Mouse (Mus musculus) layer of hippocampus, adult 9-11 months (tissue): ENCODE data around the gene St8sia1.
A peak's percentile ranks its signal among the peaks of the same experiment; 100 is the strongest.

Source experiments
- DNase-seq: peaks from one replicate; pipeline ENCODE4 v3.0.0; 2022

Gene St8sia1

GRCm38 (mm10) chr6:142895371-142895770 lies 68.9 kb downstream of the St8sia1 start:
- no peak for DNase-seq

DNA sequence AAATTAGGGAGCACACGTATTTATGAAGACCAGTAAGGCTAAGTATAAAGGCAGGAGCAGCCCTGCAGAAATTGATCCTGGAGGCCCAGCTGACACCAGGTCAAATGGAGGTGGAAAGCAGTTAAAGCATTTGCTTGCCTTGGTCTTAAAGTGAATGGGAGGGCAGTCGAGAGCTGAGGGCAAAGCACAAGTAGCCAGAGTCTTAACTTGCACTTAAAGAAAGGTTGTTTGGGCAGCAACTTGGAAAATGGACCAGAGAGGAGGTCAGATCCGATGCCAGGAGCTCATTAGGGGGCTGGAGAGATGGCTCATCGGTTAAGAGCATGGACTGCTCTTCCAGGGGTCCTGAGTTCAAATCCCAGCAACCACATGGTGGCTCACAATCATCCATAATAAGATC lies 70.5 kb downstream of the St8sia1 start:
- no peak for DNase-seq

DNA sequence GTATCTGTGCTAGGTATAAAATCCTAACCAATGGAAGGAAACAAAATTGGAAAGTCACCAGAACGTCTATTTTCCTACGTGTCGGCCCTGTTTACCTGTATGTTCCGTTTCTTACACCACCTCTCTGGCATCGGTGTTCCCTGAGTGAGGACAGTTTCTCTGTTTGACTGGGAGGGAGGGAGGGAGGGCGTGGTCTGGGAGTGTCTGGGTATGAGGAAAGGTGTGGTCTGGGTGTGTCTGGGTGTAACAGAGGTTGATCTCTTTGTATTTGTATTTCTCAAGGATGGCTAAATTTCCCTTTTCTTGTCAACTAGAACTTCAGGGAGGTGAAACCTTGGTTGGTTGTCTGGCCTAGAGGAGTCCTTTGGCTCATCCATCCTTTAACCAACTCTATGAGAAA lies 73.9 kb downstream of the St8sia1 start:
- DNase-seq: no peak

DNA sequence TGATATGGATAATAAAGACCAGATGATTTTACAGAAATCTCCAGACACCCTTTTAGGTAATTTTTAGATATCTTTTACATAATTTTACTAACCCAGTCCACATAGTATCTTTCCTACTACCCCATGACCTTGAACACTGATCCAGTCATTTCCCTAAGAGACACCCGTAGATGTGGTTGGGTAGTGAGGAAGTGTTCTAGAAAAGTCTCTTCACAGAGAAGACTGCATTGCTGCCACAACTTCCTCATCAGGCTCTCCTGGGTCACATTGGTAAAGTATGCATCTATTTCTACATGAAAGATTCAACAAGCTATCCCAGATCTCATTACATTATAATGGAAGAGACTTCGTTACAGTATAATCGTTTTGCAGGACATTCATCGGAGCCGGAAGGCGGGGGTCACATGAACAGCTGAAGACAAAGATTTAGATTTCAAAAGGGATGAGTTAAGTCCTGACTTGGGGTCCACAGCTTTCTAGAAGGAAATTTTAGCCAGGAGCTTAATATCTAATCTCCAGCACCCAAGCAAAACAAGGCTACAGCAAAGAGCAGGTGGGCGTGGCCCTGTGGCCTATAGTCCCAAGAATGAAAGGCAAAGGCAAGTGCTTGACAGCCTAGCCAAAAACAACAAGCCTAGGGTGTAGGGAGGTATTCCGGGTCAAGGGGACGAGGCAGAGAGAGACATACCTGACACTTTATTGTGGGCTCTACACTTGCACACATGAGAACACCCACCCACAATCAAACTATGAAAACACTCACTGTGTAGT lies 75.1 kb downstream of the St8sia1 start:
- DNase-seq: no peak

- no peak for DNase-seq
Measured at GRCm38 (mm10) chr6:142888346-142888745, 75.9 kb downstream of the St8sia1 start.

DNA sequence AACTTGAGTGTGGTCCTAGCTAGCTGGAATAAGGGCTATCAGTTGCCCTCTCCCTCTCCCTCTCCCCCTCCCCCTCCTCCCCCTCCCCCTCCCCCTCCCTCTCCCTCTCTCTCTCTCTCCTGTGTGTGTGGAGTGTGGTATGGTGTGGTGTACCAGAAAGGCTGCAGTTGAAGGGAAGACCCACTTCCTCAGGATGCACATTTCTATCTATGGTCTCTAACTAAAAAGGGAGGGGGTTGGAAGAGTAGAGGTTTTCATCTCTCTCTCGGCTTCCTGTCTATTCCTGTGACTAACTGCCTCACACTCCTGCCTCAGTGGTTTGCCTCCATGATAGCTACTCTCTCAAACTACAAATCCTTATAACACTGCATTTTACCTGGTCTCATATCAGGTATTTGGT lies 76.9 kb downstream of the St8sia1 start:
- no peak for DNase-seq

GRCm38 (mm10) chr6:142885364-142886154 lies 78.7 kb downstream of the St8sia1 start:
- no peak for DNase-seq

DNA sequence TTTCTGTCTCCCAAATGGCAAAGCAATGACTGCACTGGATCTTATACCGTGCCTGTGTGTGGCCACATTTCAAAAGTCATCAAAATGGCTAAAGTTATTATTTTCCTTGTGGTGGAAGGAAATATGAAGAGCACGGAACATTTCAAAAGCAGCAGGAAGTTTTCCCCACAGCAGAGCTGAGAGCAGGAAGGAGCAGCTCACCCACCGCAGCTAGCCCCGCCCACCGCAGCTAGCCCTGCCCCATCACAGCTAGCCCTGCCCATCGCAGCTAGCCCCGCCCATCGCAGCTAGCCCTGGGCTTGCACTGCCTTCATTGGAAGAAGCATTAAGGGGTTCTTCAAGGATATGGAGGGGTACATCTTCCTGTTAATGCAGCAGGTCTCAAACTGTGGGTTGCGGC lies 80.1 kb downstream of the St8sia1 start:
- no peak for DNase-seq

DNA sequence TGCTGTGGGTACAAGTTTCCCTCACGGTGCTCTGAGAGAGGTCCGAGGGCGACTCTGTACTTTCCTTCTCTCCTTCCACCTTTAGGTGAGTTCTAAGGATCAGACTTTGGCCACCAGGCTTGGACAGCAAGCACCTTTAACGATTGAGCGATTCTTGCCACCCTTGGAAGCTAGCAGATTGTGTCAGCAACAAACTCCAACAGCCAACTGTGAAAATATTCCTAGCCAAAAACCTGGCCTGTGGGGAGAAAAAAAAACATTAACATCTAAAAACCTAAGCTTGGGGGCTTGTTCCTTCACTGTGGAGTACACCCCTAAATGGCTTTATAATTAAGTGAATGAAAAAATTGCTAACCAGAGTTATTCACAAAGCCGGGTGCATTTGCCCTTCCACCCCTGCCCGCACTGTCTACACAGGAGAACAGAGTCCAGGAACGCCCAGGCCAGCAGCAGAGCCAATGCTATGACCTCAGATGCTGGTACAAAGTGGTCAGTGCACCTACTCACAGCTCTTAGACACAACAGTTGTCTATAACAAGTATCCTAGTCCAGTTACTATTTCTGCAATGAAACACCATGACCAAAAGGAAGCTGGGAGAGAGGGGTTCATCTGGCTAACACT lies 83.3 kb downstream of the St8sia1 start:
- no peak for DNase-seq

- no peak for DNase-seq
Measured at GRCm38 (mm10) chr6:142878744-142879701, 85.2 kb downstream of the St8sia1 start.

GRCm38 (mm10) chr6:142877221-142877620 lies 87.0 kb downstream of the St8sia1 start:
- no peak for DNase-seq

DNA sequence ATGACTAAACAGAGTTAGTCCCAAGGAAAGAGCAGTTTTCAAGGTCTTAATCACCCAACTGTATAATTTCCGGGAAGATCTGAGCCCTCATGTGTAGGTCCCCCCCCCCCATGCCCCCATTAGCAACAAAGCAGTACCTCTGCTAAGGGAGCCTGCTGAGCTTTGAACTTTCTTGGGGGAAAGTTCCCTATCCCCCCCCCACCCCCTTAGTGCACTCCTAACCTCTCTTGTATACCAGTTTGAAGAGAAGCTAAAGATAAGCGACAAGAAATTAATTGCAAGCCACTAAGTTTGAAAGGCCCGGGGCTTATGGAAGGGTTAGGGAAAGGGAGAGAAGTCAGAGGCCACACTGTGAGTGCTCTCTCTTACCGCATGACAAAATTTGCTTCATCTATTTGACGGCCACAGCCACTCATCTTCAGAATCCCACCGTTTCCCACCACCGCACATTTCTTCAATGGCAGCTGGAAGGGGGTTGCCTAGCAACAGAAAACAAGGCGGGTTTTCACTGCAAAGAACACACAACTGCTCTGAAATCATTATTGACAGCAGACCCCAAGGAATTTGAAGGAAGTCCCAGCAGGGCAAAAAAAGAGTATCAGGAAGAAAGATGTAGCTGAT lies 87.9 kb downstream of the St8sia1 start:
- DNase-seq: no peak

DNA sequence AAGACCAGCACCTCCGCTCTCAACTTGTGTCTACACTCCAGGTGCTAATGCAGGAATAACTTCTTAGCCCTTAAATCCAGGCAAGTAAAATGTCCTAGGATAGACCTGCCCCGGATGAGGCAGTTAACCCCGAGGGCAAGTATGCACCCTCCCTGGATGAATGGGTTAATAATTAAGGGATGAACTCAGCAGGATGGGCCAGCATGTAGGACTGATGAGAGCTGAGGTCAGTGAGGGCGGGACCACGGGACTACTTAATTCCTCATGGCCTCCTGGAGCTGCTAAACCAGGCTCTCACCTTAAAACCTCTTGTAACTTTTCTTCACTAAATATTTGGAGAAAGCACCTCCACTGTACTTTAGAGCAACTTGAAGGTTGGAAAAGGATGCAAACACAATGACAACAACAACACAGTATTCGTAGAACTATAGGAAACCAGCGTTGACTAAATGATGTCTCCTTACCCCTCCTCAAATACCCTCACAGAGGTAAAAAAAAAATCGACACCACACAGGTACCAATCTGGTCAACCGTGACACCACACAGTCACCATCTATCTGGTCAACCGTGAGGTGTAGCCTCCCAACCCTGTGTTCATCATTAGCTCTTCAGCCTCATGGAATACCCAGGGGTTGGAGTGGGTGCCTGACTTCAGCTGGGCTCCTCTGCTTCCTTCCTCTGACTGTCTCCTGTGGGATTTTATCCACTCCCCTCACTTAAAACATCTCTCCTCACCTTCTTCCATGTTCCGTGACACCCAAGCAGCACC lies 90.3 kb downstream of the St8sia1 start:
- DNase-seq: no peak

GRCm38 (mm10) chr6:142869715-142870422 lies 94.4 kb downstream of the St8sia1 start:
- DNase-seq: no peak

GRCm38 (mm10) chr6:142867471-142868055 lies 96.7 kb downstream of the St8sia1 start:
- peak; percentile 61 for DNase-seq

DNA sequence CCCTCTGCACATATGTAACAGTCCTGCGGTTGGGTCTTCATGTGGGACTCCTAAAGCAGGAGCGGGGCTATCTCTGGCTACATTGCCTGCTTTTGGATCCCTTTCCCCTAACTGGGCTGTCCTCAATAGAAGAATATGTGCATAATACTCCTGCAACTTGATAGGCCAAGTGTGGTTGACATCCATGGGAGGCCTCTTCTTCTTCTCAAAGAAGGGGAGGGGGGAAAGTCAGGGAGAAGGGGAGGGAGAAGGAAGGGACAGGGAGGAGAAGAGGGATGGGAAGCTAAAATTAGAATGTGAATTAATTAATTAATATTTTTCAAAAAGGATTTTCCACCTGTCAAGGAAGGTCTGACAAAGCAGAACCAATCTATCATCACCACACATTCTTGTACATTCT lies 97.2 kb downstream of the St8sia1 start:
- DNase-seq: no peak

DNA sequence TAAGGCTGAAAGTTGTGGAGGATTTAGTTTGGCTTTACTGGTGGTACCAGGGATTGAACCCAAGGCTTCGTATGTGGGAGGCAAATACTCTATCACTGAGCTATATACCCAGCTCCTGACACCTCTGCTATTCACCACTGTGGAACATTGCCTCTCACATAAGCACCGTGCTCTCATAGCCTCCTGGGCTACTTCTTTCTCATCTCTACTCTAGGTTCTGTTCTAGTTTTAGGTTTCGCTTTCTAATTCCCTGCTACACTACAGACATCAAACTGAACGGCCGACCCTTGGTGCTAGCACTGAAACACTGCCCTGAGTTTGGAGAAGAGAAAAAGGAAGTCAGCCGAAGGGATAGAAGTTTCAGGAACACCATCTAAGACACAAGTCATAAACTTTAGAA lies 99.1 kb downstream of the St8sia1 start:
- DNase-seq: peak; percentile 33

DNA sequence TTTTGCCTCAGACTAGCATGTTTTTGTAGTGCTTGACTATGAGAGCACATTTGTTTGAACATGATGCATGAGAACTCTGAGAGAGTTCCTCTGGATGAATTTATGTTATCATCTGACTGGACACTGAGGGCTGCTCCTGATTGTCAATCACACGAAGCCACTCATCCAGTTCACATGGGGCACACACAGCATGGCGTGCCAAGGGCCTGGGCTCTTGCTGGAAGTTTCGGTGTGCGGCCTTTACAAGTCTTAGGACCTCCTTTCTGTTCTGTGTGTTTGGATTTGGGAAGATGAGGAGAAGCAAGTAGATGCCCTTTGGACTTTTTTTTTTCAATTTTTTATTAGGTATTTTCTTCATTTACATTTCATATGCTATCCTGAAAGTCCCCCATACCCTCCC lies 100.4 kb downstream of the St8sia1 start:
- DNase-seq: no peak

- no peak for DNase-seq
Measured at GRCm38 (mm10) chr6:142862265-142862664, 102.0 kb downstream of the St8sia1 start.

GRCm38 (mm10) chr6:142860396-142860795 lies 103.9 kb downstream of the St8sia1 start:
- no peak for DNase-seq
